Mouse (Mus musculus) megakaryocyte, adult 5-6 weeks (primary cell): ENCODE data around the gene Nbeal1. TPM values are rescaled to one million over a fixed set of nuclear protein-coding genes. Genes with fewer than 3 reads are reported as not detected.

Source experiments
- ATAC-seq: 2 replicates; pipeline ENCODE4 v1.8.0; 2016; ENCODE audit warnings: mild to moderate bottlenecking, inconsistent platforms; ENCODE audit not compliant: poor library complexity, severe bottlenecking
- total RNA-seq, 2 experiments: library from RNA; stranded (forward) in 1 of 2; stranded (reverse) in 1 of 2; fragments of 153-499, 151-499 nt in 1 of 2; fragments of 221-1000, 200-1000 nt in 1 of 2; gene quantifications; 2 replicates each; pipeline versions ENCODE4 v1.2.3 to v1.2.4; 2015 to 2017

Gene Nbeal1
- total RNA-seq, 2 experiments from 2014 or later = 8.5 to 12.7 TPM

- ATAC-seq = peak; percentile 22; the same call in 1 of the 2 replicates
These were observed 163.4 kb downstream of the Nbeal1 start for GRCm38 (mm10) chr1:60343630-60344455.

- ATAC-seq = no peak
These were observed 164.3 kb downstream of the Nbeal1 start for GRCm38 (mm10) chr1:60344670-60345069.

- ATAC-seq = no peak
These were observed 165.3 kb downstream of the Nbeal1 start for GRCm38 (mm10) chr1:60345712-60346111.

GRCm38 (mm10) chr1:60352786-60353185 lies 172.4 kb downstream of the Nbeal1 start:
- ATAC-seq = no peak

GRCm38 (mm10) chr1:60361626-60362025 lies 181.2 kb downstream of the Nbeal1 start:
- ATAC-seq = no peak

GRCm38 (mm10) chr1:60376556-60376955 lies 196.2 kb downstream of the Nbeal1 start:
- ATAC-seq = no peak

GRCm38 (mm10) chr1:60381910-60382309 lies 201.5 kb downstream of the Nbeal1 start:
- no peak for ATAC-seq

Other genes starting within 250 kb of the Nbeal1 start
- gene Ica1l, start 137.4 kb upstream of the Nbeal1 start, total RNA-seq (2015) = 0.07 TPM in 1 of 2 replicates, not detected in the other
- 0.95 and 0.98 TPM in 2 replicates for gene Ica1l, start 137.4 kb upstream of the Nbeal1 start, total RNA-seq (2017)
- 6.3 and 13.1 TPM in 2 replicates for gene Carf, start 82.4 kb upstream of the Nbeal1 start, total RNA-seq (2015)
- gene Carf, start 82.4 kb upstream of the Nbeal1 start, total RNA-seq (2017) = 4.1 and 4.9 TPM in 2 replicates
- gene Wdr12, start 82.0 kb upstream of the Nbeal1 start, total RNA-seq (2015) = 11.4 and 11.5 TPM in 2 replicates
- gene Wdr12, start 82.0 kb upstream of the Nbeal1 start, total RNA-seq (2017) = 14.4 and 19.0 TPM in 2 replicates
- gene Cyp20a1, start 162.7 kb downstream of the Nbeal1 start, total RNA-seq (2015) = 19.2 and 20.3 TPM in 2 replicates
- gene Cyp20a1, start 162.7 kb downstream of the Nbeal1 start, total RNA-seq (2017) = 20.4 and 25.7 TPM in 2 replicates
- gene Abi2, start 229.0 kb downstream of the Nbeal1 start, total RNA-seq (2015) = 12.2 and 12.6 TPM in 2 replicates
- gene Abi2, start 229.0 kb downstream of the Nbeal1 start, total RNA-seq (2017) = 8.0 and 9.6 TPM in 2 replicates